Mouse (Mus musculus) brain, embryonic 18.5 days (tissue): Measurements from ENCODE around the gene Mybpc2.
A peak's percentile ranks its signal among the peaks of the same experiment; 100 is the strongest.

ENCODE experiments used
- DNase-seq: peaks from one replicate; pipeline ENCODE4 v3.0.0-alpha.2; 2012; ENCODE audit warnings: low read depth, low spot score

The Mybpc2 gene

DNA sequence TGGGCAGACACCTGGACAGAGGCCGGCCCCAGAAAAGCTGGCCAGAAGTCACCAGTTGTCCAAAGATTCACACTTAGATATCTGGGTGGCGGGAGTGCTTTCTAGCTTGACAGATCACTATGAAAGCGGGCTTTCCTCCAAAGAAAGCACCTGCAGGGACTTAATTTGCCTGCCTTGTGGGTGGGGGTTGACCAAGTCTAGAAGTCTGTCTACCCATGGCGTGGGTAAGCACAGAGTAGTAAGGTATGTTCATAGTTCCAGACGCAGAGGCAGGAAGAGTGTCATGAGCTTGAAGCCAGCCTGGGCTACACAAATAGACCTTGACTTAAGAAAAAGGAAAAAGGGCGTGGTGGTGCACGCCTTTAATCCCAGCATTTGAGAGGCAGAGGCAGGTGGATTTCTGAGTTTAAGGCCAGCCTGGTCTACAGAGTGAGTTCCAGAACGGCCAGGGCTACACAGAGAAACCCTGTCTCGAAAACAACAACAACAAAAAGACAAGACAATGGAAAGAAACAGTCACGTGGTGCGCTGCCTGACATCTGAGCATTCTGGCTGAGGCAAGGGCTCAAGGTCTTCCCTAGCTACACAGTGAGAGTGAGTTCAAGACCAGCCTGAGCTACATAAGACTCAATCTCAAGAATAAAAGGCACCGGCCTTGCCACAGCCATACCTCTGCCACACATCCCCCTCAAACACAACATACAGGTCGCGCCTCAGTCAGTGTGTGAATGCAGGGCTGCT, 2.1 kb upstream of the Mybpc2 start:
- no peak for DNase-seq

DNA sequence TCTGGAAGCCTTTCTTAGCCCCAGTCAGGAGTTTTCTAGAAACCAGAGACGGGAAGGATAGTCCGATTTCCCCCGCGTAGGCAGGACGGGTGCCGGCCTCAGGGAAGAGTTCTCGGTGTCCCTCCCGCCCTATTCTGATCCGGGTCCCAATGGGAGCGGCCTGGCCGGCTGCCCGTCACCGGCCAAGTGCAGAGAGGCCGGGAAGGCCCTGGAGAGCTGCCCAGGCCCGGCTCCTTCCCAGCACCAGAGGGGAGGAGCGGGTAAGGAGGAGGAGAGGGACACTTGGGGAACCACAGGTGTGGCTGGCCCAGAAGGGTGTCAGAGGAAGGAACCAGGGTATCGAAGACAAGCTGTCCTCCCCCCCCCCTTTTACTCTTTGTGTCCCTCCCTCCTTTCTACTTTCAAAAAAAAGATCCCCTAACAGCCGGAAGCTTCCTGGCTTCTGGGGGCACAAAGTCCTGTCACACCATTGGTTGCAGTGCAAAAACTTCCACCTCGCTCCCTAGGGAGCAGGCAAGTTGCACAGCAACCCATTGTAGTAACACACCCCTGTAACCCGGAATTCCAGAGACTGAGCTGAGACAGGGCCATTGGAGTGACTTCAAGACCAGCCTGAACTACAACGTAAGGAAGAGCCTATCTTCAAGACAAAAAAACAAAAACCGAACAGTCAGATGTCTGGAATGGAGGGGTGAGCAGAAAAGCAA, 823 bp upstream of the Mybpc2 start:
- no peak for DNase-seq

DNA sequence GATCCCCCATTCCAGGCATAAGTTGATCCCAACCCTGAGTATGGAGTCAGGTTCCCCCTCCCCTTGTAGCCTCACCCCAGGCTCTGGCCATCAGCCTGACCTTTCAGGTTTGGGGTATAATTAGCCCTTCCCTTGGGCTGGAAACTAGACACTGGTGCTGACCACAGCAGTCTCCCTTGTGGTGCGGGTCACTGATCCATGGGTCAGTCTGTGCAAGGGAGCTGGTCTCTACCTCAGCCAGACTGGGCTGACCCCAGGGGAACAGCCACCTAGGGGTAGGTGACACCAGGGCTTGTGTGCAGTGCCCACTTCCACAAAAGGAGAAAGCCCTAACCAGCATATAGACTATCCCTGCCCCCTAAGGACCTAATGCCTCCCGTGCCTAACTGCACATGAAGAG, 1.4 kb downstream of the Mybpc2 start:
- DNase-seq, result no peak

DNA sequence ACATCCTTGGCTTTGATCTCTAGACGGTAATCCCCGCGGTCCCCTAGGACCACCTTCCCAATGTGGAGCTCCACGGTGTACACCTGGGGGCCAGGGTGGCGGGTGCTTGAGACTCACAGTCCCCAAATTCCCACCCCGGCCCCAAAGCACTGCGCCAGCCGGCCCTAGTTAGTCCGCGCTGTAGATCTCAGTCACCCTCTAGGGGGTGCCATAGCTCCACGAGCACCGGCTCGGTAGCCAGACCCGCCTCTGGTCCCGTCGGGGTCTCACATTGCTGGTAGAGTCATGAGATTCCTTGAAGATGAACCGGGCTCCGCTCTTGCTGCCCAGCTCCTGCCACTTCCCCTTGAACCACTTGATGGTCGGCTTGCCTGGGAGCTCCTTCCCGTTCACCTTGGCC, 2.7 kb downstream of the Mybpc2 start:
- no peak for DNase-seq

DNA sequence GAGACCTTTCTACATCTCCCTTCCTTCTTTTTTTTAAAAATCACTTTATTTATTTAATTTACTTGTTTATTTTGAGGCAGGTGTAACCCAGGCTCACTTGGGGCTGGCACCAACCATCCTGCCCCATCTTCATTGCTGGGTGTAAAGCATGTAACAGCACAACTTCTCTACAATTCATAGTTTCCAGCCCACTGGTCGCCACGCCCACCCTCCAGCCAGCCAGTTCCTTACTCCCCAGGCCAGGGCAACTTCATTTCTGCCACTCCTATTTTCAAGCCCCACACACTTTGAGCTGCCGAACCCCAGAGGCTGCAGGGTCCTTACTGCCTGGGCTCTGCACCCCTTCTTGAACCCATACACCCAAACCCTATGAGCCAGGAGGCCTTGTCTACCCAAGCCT, 3.5 kb downstream of the Mybpc2 start:
- no peak for DNase-seq

DNA sequence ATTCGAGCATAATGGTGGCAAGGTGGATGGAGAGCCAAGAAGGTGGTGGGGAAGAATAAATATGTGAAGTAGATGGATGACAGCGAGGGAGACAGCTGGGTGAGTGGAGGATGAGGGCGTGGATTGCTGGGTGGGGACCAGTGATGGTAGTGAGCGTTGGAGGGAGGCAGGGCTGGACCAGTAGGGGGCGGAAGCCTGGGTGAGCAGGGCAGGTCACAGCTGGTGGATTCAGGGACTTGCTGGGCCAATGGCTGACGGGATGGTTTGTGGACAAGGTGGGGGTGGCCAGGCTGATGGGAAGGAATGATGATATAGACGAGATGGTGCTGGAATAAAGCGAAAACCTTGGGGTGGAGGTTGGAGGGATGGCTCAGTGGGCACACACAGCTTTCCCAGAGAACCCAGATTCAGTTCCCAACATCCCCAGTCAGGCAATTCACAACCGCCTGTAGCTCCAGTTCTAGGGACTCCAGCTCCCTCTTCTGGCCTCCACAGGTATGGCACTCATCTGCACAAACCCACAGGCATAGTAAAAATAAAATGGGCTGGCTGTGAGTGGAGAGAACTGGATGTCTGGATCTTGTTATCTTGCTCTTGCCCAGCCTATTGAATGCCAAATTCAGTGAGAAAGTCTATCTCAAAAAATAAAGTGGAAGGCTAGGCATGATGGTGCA, 5.1 kb downstream of the Mybpc2 start:
- DNase-seq, result no peak

- no peak for DNase-seq
Measured at GRCm38 (mm10) chr7:44507491-44507890, 17.0 kb downstream of the Mybpc2 start.

DNA sequence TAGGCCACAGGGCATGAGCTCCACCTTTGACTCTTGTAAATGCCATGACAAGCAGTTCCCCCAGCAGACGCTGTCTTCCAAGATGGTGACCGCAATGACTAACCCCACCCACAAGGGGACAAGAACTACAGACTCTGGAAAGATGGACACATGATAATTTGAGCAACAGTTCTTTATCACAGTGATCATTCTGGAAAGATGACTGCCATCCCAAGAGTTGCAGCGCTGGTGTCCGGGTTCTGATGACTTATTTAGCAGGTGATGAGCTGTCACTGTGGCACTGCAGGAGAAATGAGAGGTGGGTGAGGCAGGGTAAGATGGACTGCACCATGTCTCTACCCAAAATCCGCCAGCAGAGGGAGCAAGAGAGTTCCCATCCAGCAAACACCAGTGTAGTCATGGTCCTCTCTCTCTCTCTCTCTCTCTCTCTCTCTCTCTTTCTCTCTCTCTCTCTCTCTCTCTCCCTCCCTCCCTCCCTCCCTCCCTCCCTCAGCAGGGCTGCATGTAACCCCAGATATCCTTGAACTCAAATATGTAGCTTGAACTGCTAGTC, 22.8 kb downstream of the Mybpc2 start:
- DNase-seq, result no peak

GRCm38 (mm10) chr7:44500046-44500445, 24.4 kb downstream of the Mybpc2 start:
- DNase-seq, result no peak

DNA sequence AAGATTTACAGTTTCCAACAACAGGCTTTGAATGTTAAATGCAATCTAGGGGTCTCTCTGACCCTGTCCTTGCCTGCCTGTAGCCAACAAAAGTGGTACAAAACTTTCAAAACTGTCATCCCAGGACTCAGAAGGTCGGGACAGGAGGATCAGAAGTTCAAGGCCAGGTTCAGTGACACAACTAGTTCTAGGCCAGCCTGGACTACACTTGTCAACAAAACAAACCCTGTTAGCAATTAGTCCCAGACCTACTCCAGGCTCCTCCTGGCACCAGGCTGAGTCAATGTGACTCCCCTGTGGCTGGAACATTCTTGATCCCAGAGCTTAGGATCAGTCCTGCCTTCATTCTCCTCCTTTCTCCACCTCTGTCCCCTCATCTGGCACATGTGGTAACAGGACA, 25.5 kb downstream of the Mybpc2 start:
- DNase-seq, result no peak

DNA sequence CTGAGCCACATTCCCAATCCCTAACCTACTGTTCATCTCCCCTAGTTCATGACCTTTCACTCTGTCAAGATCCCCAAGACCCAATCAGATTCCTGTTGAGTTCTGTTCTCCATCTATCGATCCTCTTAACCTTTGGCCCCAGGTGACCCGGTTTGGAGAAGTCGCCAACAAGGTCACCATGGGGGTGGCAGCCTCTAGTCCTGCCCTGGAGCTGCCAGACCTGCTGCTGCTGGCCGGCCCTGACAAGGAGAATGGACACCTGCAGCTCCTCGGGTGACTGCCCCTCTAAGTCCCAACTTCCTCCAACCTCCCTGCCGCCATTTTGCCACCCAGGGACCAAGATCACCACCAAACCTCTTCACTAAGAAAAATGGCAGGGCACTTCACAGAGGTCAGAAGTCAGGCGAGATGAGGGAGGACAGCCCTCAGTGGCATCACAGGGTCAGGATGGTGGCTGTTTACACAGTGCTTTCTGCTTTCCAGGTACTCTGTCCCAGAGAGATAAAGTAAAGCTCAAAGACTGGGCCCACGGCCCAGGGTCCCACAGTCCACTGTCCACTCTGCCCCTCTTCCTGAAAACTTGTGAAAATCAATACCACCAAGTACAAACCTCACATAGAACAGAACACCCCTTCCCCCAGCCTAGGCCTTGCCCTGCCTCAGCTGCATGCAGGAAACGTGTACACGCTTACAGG, 26.9 kb downstream of the Mybpc2 start:
- DNase-seq, result no peak

GRCm38 (mm10) chr7:44496771-44497109, 27.7 kb downstream of the Mybpc2 start:
- DNase-seq, result no peak

DNA sequence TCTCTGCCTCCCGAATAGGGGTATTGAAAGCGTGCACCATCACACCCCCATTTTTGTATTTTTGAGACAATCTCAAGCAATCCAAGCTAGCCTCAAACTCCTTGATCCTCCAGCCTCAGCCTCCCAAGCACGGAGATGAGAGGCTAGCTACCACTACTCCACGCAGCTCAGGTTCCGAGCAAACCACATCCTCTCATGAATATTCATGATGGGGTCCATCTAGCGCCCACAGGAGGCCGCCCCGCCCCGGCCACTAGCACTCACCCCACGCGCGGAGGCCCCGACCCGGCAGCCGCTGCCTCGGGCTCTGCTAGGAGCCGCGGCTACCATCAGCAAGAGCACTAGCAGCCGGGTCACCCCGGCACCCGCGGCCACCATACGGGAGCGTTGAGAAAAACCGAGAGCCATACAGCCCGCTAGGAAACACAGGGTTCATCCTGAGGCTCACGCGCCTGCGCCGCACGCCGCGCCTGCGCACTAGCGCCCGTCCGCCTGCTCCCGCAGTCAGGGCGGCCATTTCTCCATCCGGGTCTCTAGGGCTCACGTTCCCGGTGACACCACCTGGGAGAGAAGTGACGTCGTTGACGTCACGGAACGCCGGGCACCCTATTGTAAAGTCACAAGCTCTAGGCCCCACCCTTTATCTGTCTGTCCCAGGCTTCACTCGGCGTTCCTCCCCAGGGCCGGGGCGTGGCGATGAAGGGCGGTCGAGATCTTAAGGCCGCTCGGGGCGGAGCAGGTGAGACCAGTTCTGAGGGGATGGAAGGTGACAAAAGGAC, 28.3 kb downstream of the Mybpc2 start, which contains the start of the genes Emc10 and Fam71e1:
Emc10 (minus strand) TSS at position 538 of the 779 bp plus-strand sequence.
Fam71e1 (plus strand) TSS at position 590 of the 779 bp plus-strand sequence.
- DNase-seq, result peak; percentile 98

DNA sequence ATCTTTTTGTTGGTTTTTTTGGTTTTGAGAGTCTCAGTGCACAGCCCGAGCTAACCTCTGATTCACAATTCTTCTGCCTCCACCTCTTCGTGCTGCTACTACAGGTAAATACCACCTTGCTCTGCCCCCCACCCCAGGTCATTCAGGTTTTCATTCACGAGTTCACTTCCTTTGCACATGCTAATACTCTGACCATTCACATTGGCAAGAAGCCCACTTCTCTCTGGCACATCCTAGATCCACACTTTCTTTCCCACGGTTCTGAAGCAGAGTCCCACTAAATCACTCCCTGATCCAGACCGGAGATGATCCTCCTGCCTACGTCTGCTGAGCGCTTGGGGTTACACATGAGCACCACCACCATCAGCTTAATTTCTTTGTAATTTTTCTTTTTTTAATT, 29.4 kb downstream of the Mybpc2 start:
- DNase-seq, result no peak

GRCm38 (mm10) chr7:44494681-44495080, 29.8 kb downstream of the Mybpc2 start:
- no peak for DNase-seq

- no peak for DNase-seq
Measured at GRCm38 (mm10) chr7:44492166-44492826, 32.2 kb downstream of the Mybpc2 start.

DNA sequence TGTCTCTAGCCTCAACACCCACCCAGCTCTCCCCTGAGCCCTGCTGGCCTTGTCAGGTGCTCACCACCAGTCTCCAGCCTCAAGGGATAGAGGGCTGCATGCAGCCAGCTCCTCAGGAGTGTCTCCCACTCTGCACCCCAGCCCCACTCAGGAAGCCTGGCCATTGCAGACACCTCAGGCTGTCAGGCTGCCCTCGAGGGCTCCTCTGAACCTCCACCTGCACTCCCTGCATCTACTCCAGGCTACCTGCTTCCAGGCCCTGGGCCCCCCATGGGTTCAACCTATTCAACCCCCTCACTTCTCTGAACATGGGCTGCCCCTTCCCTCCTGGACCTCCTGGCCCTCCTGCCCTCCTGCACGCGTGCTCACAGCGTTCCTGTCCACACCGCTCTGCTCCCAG, 33.1 kb downstream of the Mybpc2 start:
- DNase-seq, result no peak

DNA sequence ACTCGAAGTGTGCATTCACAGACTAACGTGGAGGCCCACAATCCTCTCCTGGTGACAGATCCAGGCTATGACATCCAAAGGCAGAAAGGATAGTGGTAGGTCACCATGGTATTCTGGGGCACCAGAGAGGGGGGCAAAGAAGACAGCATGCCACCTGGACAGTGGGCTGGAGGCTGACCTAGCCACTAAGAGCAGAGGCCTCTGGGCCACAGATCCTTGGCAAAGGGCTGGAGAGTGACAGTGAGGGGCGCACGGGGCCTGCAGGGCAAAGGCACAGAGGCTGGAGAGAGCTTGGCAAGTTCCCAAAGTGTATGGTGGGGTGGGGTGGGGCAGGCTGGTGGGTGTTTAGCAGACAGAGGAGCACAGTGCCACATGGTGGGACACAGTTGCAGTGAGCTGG, 34.2 kb downstream of the Mybpc2 start:
- DNase-seq, result no peak

DNA sequence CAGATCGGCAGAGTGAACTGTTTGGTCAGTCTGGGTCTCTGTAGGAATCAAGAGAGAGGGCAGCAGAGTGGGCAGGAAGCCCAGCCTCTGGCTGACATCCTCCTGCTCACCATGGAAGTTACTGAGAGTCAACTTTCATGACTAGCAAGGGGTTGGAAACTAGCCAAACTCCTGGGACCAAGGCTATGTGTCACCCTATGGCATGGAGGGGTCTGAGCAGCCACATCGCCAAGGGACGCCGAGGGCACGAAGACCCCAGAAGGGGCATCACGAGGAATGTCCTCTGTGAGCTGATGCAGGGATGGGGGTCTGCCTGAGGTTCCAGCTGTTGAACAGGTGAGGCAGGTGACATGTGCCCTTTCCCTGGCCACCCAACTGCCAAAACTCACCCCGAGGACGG, 35.9 kb downstream of the Mybpc2 start:
- no peak for DNase-seq

DNA sequence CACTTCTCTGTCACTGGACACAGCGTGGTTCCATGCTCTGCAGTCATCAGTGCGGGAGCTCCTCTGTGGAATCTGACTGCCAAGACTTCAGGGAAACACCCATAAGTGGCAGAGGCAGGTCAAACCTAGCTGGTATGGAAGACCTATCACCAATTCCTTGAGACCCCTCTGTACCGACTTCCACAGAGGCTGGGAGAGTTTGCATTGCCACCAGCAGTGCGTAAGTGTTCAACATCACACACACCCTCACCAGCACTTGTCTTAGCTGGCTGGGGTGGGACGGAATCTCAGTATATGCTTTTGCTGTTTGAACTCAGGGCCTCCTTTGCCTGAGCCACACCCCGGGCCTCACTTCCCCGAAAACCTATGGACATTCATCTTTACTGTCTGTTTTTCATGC, 36.5 kb downstream of the Mybpc2 start:
- DNase-seq, result no peak
